Mouse (Mus musculus) limb, embryonic 15.5 days (tissue): ENCODE results near the gene Fndc3c1. TPM values are rescaled to one million over a fixed set of nuclear protein-coding genes. Genes with fewer than 3 reads are reported as not detected.
A peak's percentile ranks its signal among the peaks of the same experiment; 100 is the strongest.
"Not testable (repeated sequence)": the region's sequence is repeated elsewhere in the genome, so short reads cannot be mapped to it uniquely, and the experiment has no call there.

Source experiments
- ATAC-seq: fragments of 200-750 bp; cut with Nextera tagmentation; 2 replicates; pipeline ENCODE4 v1.8.0; 2017; ENCODE audit warnings: low read depth, moderate TSS enrichment; ENCODE audit not compliant: insufficient number of reproducible peaks, low FRiP score, low TSS enrichment
- H3K27ac ChIP-seq: fragments of 300-500 bp; sonication (generic); 2 replicates; pipeline ENCODE4 v1.5.1; 2015; ENCODE audit warnings: moderate library complexity, mild to moderate bottlenecking, inconsistent platforms
- H3K27me3 ChIP-seq: fragments of 300-500 bp; sonication (generic); 2 replicates; pipeline ENCODE4 v1.6.1; 2015; ENCODE audit warnings: inconsistent platforms
- H3K36me3 ChIP-seq: fragments of 300-500 bp; sonication (generic); 2 replicates; pipeline ENCODE4 v1.6.1; 2015; ENCODE audit warnings: inconsistent platforms
- H3K4me1 ChIP-seq: fragments of 300-500 bp; sonication (generic); 2 replicates; pipeline ENCODE4 v1.6.1; 2015; ENCODE audit warnings: inconsistent platforms
- H3K4me2 ChIP-seq: fragments of 300-500 bp; sonication (generic); 2 replicates; pipeline ENCODE4 v1.6.1; 2015; ENCODE audit warnings: mild to moderate bottlenecking, inconsistent platforms
- H3K4me3 ChIP-seq: fragments of 300-500 bp; sonication (generic); 2 replicates; pipeline ENCODE4 v1.5.1; 2015; ENCODE audit warnings: mild to moderate bottlenecking, inconsistent platforms
- H3K9ac ChIP-seq: fragments of 300-500 bp; sonication (generic); 2 replicates; pipeline ENCODE4 v1.6.1; 2015; ENCODE audit warnings: inconsistent platforms
- H3K9me3 ChIP-seq: fragments of 300-500 bp; sonication (generic); 2 replicates; pipeline ENCODE4 v1.6.1; 2016; ENCODE audit warnings: inconsistent platforms
- WGBS: fragments of 180-500 bp; shearing (Covaris S2); methylation state at CpG from one replicate; pipeline ENCODE4 v1.1.7; 2015; 5-methylcytosine and 5-hydroxymethylcytosine counted together
- microRNA-seq: library from miRNA; unstranded; fragments of <30 nt; microRNA quantifications from one replicate; pipeline ENCODE4, GENCODE M21; 2016
- polyA plus RNA-seq: library from polyadenylated mRNA; unstranded; fragments of >200 nt; fragmentation: Nextera tagmentation; extraction: Ambion mirVana; gene quantifications from 2 replicates; pipeline ENCODE4 v1.2.1, GENCODE M21; 2015

The Fndc3c1 gene
- 5.9 and 9.5 TPM in 2 replicates for polyA plus RNA-seq

DNA sequence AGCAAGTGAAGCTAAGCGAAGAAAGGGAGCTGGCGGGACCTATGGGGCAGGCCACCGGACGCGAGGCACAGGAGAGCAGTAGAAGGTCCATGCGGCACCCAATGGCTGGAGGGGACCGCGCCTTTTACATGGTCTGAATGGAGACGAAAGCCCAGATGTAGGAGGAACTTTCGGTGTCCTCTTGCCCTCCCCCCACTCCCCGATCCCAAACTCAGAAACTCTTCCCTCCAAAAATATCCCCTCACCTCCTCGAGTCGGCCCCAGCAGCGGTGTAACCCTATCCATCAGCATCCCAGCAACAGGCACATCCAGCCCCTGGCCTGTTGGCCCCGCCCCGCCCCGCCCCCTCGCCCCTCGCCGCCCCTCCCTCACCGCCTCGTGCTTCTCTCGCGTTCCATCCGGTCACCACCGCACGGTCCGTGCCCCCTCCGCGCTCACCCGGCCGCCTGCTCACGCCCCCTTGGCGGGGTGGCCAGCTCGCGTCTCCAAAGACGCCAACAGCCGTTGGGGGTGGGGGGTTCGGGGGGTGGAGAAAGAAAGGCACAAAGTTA lies at the start of gene Fndc3c1:
Gene Fndc3c1 (minus strand): TSS at position 301 of the 551 bp plus-strand sequence.
- Histone ChIP-seq H3K4me1 (no peaks in the 10 kb centered on the region), H3K27ac (no peak within 1 kb of the TSS), H3K9ac (no peak within 1 kb of the TSS)

DNA sequence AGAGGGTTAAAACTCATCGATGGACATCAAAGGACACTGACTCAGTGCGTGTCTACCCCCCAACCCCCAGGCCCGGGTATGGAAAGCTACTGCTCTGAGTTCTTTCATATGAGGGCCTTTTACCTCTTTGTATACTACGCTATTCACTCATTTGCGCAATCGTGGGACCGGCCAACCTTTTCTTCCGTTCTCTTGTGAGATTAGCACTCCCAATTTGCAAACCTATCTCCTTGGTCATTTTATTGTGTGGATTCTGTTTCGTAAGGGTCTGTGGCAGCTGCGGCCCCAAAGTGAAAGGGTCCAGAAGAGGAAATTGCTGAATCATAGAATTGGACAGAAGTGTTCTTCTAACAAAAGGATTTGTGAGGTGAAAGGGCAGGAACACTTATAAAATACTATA lies 1.2 kb upstream of the Fndc3c1 start:
- Histone ChIP-seq H3K27ac (no peak overlapping the region), H3K4me2 (no peak overlapping the region), H3K27me3 (peaks cover 25% of the 10 kb centered on the region), H3K4me1 (no peaks in the 10 kb centered on the region), H3K4me3 (no peak overlapping the region), H3K9me3 (no peaks in the 10 kb centered on the region), H3K36me3 (no peaks in the 10 kb centered on the region), H3K9ac (no peak overlapping the region)
- no peak for ATAC-seq
- 39% methylated on average over 10 of the region's 10 CpGs for WGBS

More for the DNA sequence above, at the start of gene Fndc3c1:
- H3K9me3 ChIP-seq = no peaks in the 10 kb centered on the region
- peak; percentile 85 for ATAC-seq
- peak within 1 kb of the TSS; percentile 57 for H3K4me2 ChIP-seq
- peak within 1 kb of the TSS; percentile 47 for H3K4me3 ChIP-seq
- H3K36me3 ChIP-seq = no peaks in the 10 kb centered on the region
- peaks cover 25% of the 10 kb centered on the region for H3K27me3 ChIP-seq
- WGBS = 19% methylated on average over 38 of the region's 39 CpGs

DNA sequence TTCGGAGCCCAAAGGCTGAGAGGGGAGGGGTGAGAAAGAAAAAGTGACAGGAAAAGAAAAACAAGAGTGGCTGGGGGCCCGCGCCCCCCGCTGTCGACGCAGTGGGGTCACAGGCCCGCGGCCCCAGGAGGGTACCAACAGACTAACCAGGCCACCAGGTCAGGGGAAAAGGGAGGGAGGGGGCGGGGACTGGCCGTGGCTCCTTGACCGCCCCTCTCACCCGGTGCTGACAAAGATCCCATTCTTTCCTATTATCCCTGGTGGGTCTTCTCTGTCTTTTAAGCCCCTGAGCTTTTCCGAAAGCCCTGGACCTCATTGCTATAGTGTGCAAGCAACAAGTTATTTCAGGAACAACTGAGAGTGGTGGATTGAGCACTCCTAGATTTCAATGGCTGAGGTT lies 470 bp upstream of the Fndc3c1 start:
- no peak overlapping the region for H3K27ac ChIP-seq
- H3K9ac ChIP-seq = no peak overlapping the region
- H3K27me3 ChIP-seq = peaks cover 25% of the 10 kb centered on the region
- 0 out of 2 replicates have a peak, but pooled peaks have one; percentile 2 for ATAC-seq
- no peaks in the 10 kb centered on the region for H3K36me3 ChIP-seq
- WGBS = 14% methylated on average over 6 of the region's 13 CpGs
- H3K4me3 ChIP-seq = peak overlapping the region; percentile 47
- no peaks in the 10 kb centered on the region for H3K4me1 ChIP-seq
- H3K9me3 ChIP-seq = no peaks in the 10 kb centered on the region
- peak overlapping the region; percentile 57 for H3K4me2 ChIP-seq

DNA sequence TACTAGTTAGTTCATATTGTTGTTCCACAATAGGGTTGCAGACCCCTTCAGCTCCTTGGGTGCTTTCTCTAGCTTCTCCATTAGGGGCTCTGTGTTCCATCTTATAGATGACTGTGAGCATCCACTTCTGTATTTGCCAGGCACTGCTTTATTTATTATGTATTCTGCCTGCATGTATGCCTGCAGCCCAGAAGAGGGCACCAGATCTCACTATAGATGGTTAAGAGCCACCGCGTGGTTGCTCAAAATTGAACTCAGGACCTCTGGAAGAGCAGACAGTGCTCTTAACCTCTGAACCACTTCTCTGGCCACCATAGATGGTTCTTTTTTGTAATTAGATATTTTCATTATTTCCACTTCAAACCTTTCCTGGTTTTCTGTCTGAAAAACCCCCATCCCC lies 5.3 kb downstream of the Fndc3c1 start:
- H3K27ac ChIP-seq, H3K36me3 ChIP-seq, H3K4me2 ChIP-seq, H3K4me1 ChIP-seq, H3K9me3 ChIP-seq, H3K4me3 ChIP-seq, H3K27me3 ChIP-seq, H3K9ac ChIP-seq, ATAC-seq: not testable (repeated sequence)
- 57% methylated on average over 2 of the region's 2 CpGs for WGBS

DNA sequence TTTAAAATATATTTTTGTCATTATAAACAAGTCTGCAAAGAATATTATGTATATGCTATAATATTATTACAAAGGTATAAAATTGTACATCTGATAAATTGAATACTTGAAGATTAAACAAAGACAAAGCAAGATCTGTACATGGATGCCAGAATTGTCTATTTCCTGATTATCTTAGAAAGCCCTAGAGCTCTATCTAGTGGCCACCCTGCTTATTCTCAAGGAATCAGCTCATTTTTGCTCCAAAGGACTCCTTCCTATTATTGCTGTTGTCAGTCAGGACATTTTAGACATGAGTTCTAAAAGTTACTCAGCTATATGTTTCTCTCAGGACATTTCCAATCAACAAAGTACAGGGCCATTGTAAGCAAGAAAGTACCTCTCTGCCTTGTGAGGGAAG lies 99.9 kb downstream of the Fndc3c1 start:
- no peak overlapping the region for H3K9ac ChIP-seq
- no peak for ATAC-seq
- H3K4me2 ChIP-seq = no peak overlapping the region
- H3K27ac ChIP-seq = no peak overlapping the region
- H3K4me1 ChIP-seq = no peaks in the 10 kb centered on the region
- H3K9me3 ChIP-seq = no peaks in the 10 kb centered on the region
- H3K27me3 ChIP-seq = no peaks in the 10 kb centered on the region
- no peak overlapping the region for H3K4me3 ChIP-seq
- H3K36me3 ChIP-seq = no peaks in the 10 kb centered on the region

DNA sequence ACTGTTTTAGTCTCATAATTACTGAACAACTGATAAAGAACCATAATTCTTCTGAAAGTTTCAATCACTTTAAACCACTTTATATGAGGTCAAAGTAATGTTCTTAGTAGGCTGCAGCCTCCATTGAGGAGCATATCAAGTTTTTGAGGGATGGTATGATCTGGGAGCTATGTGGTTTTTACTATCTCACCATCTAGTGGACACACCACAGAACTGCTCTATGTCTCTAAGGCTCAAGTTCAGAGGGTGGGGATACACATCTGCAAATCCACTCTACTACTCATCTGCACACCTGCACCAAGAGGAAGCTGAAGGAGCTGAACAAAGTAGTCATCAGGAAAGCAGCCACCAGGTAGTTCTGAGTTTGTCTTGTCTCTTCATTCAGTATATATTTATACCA lies 104.6 kb downstream of the Fndc3c1 start:
- Histone ChIP-seq H3K9me3 (no peaks in the 10 kb centered on the region), H3K4me1 (no peaks in the 10 kb centered on the region), H3K4me2 (no peak overlapping the region), H3K9ac (no peak overlapping the region), H3K27me3 (no peaks in the 10 kb centered on the region), H3K36me3 (no peaks in the 10 kb centered on the region), H3K27ac (no peak overlapping the region), H3K4me3 (no peak overlapping the region)
- no peak for ATAC-seq

Small RNA genes within 50 kb of the gene (microRNA-seq; reads per million reads assigned to microRNA genes)
- not detected for gene Gm27428

Other genes with a start within 250 kb of the Fndc3c1 start
- gene Fnd3c2, start 230.0 kb downstream of the Fndc3c1 start, polyA plus RNA-seq = not detected in 2 replicates
- gene Gm5127, start 97.8 kb upstream of the Fndc3c1 start, polyA plus RNA-seq = not detected in 2 replicates
- 0.88 and 1.3 TPM in 2 replicates for gene Cysltr1, start 118.3 kb upstream of the Fndc3c1 start, polyA plus RNA-seq